Mouse (Mus musculus) hindbrain, embryonic 15.5 days (tissue): ENCODE results near the gene Ccnb1. TPM values are rescaled to one million over a fixed set of nuclear protein-coding genes. Genes with fewer than 3 reads are reported as not detected.
"Not testable (repeated sequence)": the region's sequence is repeated elsewhere in the genome, so short reads cannot be mapped to it uniquely, and the experiment has no call there.

Source experiments
- ATAC-seq: fragments of 200-750 bp; cut with Nextera tagmentation; 2 replicates; pipeline ENCODE4 v1.8.0; 2017; ENCODE audit warnings: low read depth, moderate number of reproducible peaks, moderate TSS enrichment; ENCODE audit not compliant: low FRiP score
- H3K27ac ChIP-seq: fragments of 300-500 bp; sonication (generic); replicated peaks from 2 replicates; pipeline ENCODE4 v1.5.1; 2015; ENCODE audit warnings: mild to moderate bottlenecking, inconsistent platforms
- H3K27me3 ChIP-seq: fragments of 300-500 bp; sonication (generic); 2 replicates; pipeline ENCODE4 v1.6.1; 2015; ENCODE audit warnings: control low read depth, inconsistent platforms
- H3K36me3 ChIP-seq: fragments of 300-500 bp; sonication (generic); 2 replicates; pipeline ENCODE4 v1.6.1; 2015; ENCODE audit warnings: control low read depth, inconsistent platforms
- H3K4me1 ChIP-seq: fragments of 300-500 bp; sonication (generic); replicated peaks from 2 replicates; pipeline ENCODE4 v1.6.1; 2015; ENCODE audit warnings: control low read depth, inconsistent platforms
- H3K4me2 ChIP-seq: fragments of 300-500 bp; sonication (generic); 2 replicates; pipeline ENCODE4 v1.6.1; 2015; ENCODE audit warnings: moderate library complexity, mild to moderate bottlenecking, inconsistent platforms
- H3K4me3 ChIP-seq: fragments of 300-500 bp; sonication (generic); 2 replicates; pipeline ENCODE4 v1.5.1; 2015; ENCODE audit warnings: mild to moderate bottlenecking, inconsistent platforms
- H3K9ac ChIP-seq: fragments of 300-500 bp; sonication (generic); 2 replicates; pipeline ENCODE4 v1.6.1; 2015; ENCODE audit warnings: inconsistent platforms
- H3K9me3 ChIP-seq: fragments of 300-500 bp; sonication (generic); 2 replicates; pipeline ENCODE4 v1.6.1; 2016; ENCODE audit warnings: control low read depth, inconsistent platforms
- WGBS: fragments of 180-500 bp; shearing (Covaris S2); methylation state at CpG from one replicate; pipeline ENCODE4 v1.1.7; 2015; 5-methylcytosine and 5-hydroxymethylcytosine counted together
- polyA plus RNA-seq: library from polyadenylated mRNA; unstranded; fragments of >200 nt; fragmentation: Nextera tagmentation; extraction: Ambion mirVana; gene quantifications from 2 replicates; pipeline ENCODE4 v1.2.1, GENCODE M21; 2015

Ccnb1 gene
- polyA plus RNA-seq, 1 experiment from 2014 or later, result 49.1 TPM

DNA sequence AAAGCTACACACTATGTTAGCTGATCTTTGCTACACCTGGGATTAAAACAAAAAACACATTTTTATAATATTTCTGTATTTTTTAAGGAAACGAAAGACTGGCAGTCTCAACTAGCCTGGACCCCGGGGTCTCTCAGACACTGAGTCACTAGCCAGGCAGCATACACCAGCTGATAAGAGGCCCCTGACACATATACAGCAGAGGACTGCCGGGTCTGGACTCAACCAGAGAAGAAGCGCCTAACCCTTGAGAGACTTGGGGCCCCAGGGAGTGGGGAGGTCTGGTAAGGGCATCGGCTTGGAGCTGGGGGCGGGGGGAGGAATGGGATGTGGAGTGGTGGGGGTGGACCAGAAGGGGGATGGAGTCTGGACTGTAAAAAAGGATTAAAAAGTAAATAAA is 33.4 kb downstream of the Ccnb1 start:
- no peaks in the 10 kb centered on the region for H3K27me3 ChIP-seq
- no peak overlapping the region for H3K9ac ChIP-seq
- no peak overlapping the region for H3K27ac ChIP-seq
- H3K36me3 ChIP-seq, result no peaks in the 10 kb centered on the region
- no peaks in the 10 kb centered on the region for H3K4me1 ChIP-seq
- H3K4me2 ChIP-seq, result no peak overlapping the region
- no peaks in the 10 kb centered on the region for H3K9me3 ChIP-seq
- no peak overlapping the region for H3K4me3 ChIP-seq
- ATAC-seq, result no peak
- 94% methylated on average over 6 of the region's 6 CpGs for WGBS

DNA sequence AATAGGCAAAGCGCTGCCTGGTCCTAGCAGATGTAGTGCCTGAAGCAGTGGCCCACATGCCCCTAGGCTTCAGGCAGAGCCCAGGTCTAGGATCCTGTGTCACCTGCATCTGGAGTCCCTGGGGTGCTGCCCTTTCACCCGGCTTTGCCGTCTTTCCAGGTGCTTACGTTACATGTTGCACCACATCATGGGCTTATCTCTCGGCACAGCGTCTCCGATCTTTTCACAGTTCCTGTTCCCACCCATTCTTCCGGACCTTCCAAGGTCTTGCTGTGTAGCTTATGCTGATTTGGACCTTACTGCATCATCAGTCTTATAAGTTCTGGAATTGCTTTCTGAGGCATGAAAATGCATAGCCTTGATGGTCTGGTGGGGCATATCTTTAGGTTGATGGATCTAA is 33.8 kb downstream of the Ccnb1 start:
- no peak overlapping the region for H3K4me2 ChIP-seq
- no peak overlapping the region for H3K27ac ChIP-seq
- no peaks in the 10 kb centered on the region for H3K36me3 ChIP-seq
- H3K9ac ChIP-seq, result no peak overlapping the region
- no peaks in the 10 kb centered on the region for H3K9me3 ChIP-seq
- 96% methylated on average over 8 of the region's 8 CpGs for WGBS
- no peaks in the 10 kb centered on the region for H3K4me1 ChIP-seq
- no peak overlapping the region for H3K4me3 ChIP-seq
- ATAC-seq, result no peak
- no peaks in the 10 kb centered on the region for H3K27me3 ChIP-seq

DNA sequence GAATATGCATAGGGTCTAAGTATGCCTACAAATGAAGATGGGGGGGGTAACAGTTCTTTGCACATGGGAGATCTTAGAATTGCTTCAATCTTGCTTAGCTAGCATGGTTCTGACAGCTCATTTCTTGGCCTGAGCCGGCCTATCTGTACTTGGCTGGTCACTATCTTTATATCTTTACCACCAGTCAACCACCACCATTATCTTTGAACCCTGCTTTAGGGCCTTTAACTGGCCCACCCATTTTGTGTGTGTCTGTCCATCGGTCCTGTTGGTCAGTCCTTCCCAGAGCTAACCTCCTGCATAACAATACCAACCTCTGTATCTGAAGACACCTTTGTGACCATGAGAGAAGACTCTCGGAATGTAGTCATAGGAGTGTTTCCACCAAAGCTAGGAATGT is 35.0 kb downstream of the Ccnb1 start:
- WGBS, result 87% methylated on average over 3 of the region's 3 CpGs
- ATAC-seq, result no peak
- no peaks in the 10 kb centered on the region for H3K36me3 ChIP-seq
- no peak overlapping the region for H3K27ac ChIP-seq
- H3K4me3 ChIP-seq, result no peak overlapping the region
- H3K4me2 ChIP-seq, result no peak overlapping the region
- no peak overlapping the region for H3K9ac ChIP-seq
- H3K9me3 ChIP-seq, result no peaks in the 10 kb centered on the region
- no peaks in the 10 kb centered on the region for H3K27me3 ChIP-seq
- H3K4me1 ChIP-seq, result no peaks in the 10 kb centered on the region

DNA sequence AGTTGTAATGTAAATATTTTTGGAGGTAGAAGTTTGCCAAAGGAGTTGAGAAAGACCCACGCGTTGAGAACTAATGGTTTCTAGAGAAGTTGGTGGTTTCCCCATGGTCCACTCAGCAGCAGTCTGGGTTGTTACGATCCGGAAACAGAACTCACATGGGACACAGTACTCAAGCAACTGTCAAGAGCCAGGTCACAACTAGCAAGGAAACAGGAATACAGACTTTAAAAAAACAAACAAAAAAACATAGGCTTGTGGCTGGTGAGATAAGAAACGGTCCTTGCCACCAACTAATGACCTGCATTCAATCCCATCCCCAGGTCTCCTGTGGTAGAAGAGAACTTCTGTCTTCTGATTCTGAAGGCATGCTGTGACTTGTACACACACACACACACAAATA is 35.6 kb downstream of the Ccnb1 start:
- no peaks in the 10 kb centered on the region for H3K9me3 ChIP-seq
- H3K9ac ChIP-seq, result no peak overlapping the region
- WGBS, result 81% methylated on average over 5 of the region's 5 CpGs
- no peaks in the 10 kb centered on the region for H3K27me3 ChIP-seq
- no peaks in the 10 kb centered on the region for H3K36me3 ChIP-seq
- no peaks in the 10 kb centered on the region for H3K4me1 ChIP-seq
- ATAC-seq, result no peak
- no peak overlapping the region for H3K27ac ChIP-seq
- H3K4me3 ChIP-seq, result no peak overlapping the region
- H3K4me2 ChIP-seq, result no peak overlapping the region

DNA sequence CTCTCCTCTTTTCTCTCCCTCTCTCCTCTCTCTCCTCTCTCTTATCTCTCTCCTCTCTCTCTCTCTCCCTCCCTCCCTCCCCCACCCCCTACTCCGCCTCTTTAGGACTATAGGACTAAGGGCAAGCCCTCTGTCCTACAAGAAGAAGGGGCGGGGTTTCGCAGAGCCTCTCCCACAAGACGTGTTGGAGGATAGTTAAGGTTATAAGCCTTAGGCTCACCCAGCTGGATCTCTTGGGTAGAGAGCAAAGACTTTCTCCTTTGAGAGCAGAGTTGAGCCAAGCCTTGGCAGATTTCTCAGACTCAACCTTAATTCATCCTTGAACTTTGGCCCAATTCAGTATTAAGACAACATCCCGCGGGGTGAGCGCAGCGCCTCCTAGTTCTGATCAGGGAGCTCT is 37.7 kb downstream of the Ccnb1 start:
- Histone ChIP-seq H3K27ac (no peak overlapping the region), H3K4me1 (peaks cover 5% of the 10 kb centered on the region), H3K9ac (no peak overlapping the region), H3K4me2 (no peak overlapping the region), H3K27me3 (no peaks in the 10 kb centered on the region), H3K9me3 (no peaks in the 10 kb centered on the region), H3K4me3 (no peak overlapping the region), H3K36me3 (no peaks in the 10 kb centered on the region)
- 45% methylated on average over 8 of the region's 8 CpGs for WGBS
- no peak for ATAC-seq

DNA sequence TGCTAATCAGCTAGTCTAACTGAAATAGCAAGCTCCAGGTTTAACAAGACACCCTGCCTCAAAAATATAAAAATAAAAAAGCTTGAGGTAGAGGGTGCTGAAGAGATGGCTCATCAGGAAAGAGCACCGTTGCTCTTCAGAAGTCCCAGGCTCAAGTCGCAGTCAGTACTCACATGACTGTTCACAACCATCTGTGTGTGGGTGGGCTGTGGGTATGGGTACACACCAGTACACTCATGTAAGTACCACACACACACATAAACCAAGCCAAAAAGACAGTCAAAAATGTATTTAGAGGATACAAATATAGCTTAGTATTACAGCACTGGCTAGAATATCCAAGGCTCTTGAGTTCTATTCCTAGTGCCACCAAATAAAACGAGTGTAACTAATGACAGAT is 40.3 kb downstream of the Ccnb1 start:
- Histone ChIP-seq H3K9ac (no peak overlapping the region), H3K27ac (no peak overlapping the region), H3K4me3 (no peak overlapping the region), H3K4me1 (peaks cover 14% of the 10 kb centered on the region), H3K9me3 (no peaks in the 10 kb centered on the region), H3K27me3 (no peaks in the 10 kb centered on the region), H3K36me3 (no peaks in the 10 kb centered on the region), H3K4me2 (no peak overlapping the region)
- WGBS, result 95% methylated on average over 3 of the region's 3 CpGs
- ATAC-seq, result no peak

DNA sequence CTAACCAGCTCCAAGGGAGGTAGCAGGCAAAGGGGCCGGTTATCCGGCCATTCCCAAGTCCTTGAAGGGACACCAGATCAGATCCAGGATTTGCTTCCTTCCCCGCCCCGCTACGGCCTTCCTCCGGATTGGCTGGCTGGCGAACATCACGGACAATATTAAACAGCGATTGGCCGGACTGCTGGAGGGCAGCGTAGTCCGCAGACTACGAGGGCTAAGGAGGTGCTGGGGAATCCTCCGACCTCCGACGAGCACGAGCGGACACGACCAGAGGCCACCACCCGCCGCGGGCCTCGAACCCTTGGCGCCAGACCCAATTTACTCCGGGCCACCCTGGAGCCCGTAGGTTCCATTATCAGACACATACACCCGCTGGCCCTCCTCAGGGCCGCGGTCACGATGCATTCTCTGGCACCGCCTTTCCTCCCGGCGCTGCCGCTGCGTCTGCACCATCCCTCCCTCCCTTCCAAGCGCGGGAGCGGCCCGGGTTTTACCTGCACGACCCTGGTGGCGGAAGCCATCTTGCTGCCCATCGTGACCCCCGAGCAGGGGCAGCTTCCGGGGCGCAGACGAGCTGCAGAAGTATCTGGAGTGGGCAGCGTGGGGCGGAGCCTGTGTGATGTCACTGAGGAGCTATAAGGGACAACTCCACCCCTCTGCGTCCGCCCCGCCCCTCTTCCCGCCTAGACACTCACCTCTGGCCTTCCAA is 42.2 kb downstream of the Ccnb1 start, which contains the start of gene Mrps36:
Mrps36 (minus strand) TSS at position 624 of the 709 bp plus-strand sequence.
- H3K4me2 ChIP-seq, result peak within 1 kb of the TSS; percentile 67
- H3K36me3 ChIP-seq, result no peaks in the 10 kb centered on the region
- H3K9ac ChIP-seq, result peak within 1 kb of the TSS; percentile 86
- no peaks in the 10 kb centered on the region for H3K9me3 ChIP-seq
- peaks cover 14% of the 10 kb centered on the region for H3K4me1 ChIP-seq
- ATAC-seq, result peak; percentile 97
- H3K4me3 ChIP-seq, result peak within 1 kb of the TSS; percentile 83
- peak within 1 kb of the TSS; percentile 99 for H3K27ac ChIP-seq
- under 1% methylated on average over 52 of the region's 52 CpGs for WGBS
- no peaks in the 10 kb centered on the region for H3K27me3 ChIP-seq

DNA sequence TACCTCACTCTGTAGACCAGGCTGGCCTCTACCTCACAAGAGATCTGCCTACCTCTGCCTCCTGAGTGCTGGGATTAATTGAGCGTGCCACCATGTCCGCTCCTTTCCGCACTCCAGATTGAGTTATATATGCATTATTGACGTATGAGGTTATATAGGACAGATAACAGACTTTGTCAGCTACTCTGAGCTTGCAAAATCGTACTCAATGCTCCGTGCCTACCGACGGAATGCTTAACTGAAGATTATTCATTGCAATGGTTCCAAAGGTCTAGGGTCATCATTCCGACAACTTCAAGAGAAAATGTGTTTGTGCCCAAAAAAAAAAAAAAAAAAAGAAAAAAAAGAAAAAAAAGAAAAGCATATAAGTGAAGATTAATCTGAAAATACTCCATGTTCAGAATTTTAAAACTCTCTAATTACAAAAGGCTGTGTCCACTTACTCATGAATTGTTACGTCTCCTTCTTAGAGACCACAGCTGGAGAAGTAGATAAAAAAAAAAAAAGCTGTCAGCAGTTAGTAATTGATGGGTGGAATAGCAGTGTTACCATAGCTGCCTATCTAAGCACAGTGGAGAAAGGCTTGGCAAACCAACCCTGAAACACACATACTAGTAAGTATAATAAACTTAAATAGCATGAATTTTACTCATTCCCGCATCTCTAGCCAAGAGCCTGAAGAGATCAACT is 42.9 kb downstream of the Ccnb1 start:
- Histone ChIP-seq H3K9ac (peak overlapping the region; percentile 86), H3K27ac (peak overlapping the region; percentile 99), H3K4me3 (peak overlapping the region; percentile 83), H3K4me1 (peaks cover 14% of the 10 kb centered on the region), H3K9me3 (no peaks in the 10 kb centered on the region), H3K36me3 (no peaks in the 10 kb centered on the region), H3K4me2 (peak overlapping the region; percentile 67), H3K27me3 (no peaks in the 10 kb centered on the region)
- peak; percentile 65 for ATAC-seq
- WGBS, result 58% methylated on average over 11 of the region's 11 CpGs

DNA sequence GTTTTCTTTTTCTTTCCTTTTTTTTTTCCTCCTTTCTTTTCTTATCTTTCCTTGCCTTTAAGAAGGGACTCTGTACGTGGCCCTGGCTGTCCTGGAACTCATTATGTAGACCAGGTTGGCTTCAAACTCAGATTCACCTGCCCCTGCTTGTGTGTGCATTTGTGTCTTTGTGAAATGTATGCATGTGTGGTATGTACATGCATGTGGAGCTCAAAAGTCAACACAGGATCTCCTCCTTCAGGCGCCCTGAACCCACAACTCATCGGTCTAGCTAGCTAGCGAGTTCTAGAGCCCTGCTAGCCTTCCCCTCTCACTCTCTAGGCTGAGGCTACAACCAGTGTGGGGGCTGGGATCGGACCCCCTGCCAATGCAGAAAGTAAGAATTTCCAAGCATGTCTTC is 43.5 kb downstream of the Ccnb1 start:
- H3K4me2 ChIP-seq, result peak overlapping the region; percentile 67; the same call in 1 of the 2 replicates
- 88% methylated on average over 5 of the region's 5 CpGs for WGBS
- H3K9ac ChIP-seq, result no peak overlapping the region
- no peaks in the 10 kb centered on the region for H3K27me3 ChIP-seq
- peaks cover 14% of the 10 kb centered on the region for H3K4me1 ChIP-seq
- H3K4me3 ChIP-seq, result no peak overlapping the region
- ATAC-seq, result no peak
- H3K36me3 ChIP-seq, result 0 out of 2 replicates have a peak, but pooled peaks cover 1% of the 10 kb centered on the region
- H3K9me3 ChIP-seq, result no peaks in the 10 kb centered on the region
- no peak overlapping the region for H3K27ac ChIP-seq

DNA sequence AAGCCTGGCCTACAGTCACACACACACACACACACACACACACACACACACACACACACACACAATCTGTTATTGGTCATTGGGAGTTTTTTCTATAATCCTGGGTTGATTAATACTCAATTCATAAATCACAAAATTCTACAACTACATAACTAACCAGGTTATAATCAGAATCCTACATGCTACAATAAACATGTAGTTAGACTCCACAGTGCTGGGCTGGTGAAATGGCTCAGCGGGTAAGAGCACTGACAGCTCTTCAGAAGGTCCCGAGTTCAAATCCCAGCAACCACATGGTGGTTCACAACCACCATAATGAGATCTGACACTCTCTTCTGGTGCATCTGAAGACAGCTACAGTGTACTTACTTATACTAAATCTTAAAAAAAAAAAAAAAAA is 53.6 kb downstream of the Ccnb1 start:
- H3K9ac ChIP-seq, result no peak overlapping the region
- H3K27me3 ChIP-seq, result no peaks in the 10 kb centered on the region
- peaks cover 18% of the 10 kb centered on the region for H3K4me1 ChIP-seq
- 94% methylated on average over 2 of the region's 2 CpGs for WGBS
- H3K4me2 ChIP-seq, result no peak overlapping the region
- no peak overlapping the region for H3K27ac ChIP-seq
- H3K9me3 ChIP-seq, result no peaks in the 10 kb centered on the region
- no peak overlapping the region for H3K4me3 ChIP-seq
- no peak for ATAC-seq
- H3K36me3 ChIP-seq, result peaks cover 23% of the 10 kb centered on the region

DNA sequence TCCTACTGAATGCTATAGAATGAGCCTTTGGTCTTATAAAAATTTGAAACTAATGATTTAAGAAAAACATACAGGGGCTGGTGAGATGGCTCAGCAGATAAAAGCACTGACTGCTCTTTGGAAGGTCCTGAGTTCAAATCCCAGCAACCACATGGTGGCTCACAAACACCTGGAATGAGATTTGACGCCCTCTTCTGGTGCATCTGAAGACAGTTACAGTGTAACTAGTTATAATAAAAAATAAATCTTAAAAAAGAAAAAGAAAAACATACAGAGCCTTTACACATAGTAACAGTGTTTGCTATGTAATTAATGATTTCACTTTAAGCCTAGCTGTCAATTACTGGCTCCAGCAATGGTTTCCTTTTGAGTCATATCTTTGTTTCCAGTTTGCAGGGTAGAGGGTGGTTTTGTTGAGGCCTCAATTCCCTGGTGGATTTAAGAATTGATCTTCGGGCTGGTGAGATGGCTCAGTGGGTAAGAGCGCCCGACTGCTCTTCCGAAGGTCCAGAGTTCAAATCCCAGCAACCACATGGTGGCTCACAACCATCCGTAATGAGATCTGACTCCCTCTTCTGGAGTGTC is 54.8 kb downstream of the Ccnb1 start:
- peaks cover 20% of the 10 kb centered on the region for H3K4me1 ChIP-seq
- not testable (repeated sequence) for H3K27me3 ChIP-seq, ATAC-seq, H3K9me3 ChIP-seq
- H3K36me3 ChIP-seq, result peaks cover 21% of the 10 kb centered on the region
- H3K27ac ChIP-seq, result peak overlapping the region; percentile 82
- WGBS, result 94% methylated on average over 6 of the region's 6 CpGs
- H3K9ac ChIP-seq, result 0 out of 2 replicates have a peak overlapping the region, but pooled peaks have one; percentile 19
- peak overlapping the region; percentile 95; the same call in 1 of the 2 replicates for H3K4me3 ChIP-seq
- H3K4me2 ChIP-seq, result peak overlapping the region; percentile 91

DNA sequence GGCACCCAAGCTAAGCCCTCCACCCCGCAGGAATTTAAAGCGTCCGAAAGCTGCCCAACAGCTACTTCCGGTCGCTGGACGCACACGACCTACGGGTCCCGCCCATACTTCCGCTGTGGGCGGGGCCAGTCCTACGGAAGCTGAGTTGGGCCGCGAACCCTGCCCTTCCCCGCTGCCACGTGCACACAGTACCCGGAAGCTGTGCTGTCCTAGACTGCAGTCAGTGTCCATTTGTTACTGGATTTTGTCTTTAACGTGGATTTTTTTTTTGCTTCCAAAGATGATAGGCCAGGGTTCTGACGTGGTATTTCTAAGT is 55.6 kb downstream of the Ccnb1 start, which contains the start of gene Cdk7:
Cdk7 (minus strand) TSS at position 79 of the 316 bp plus-strand sequence.
- H3K9ac ChIP-seq, result peak within 1 kb of the TSS; percentile 95
- under 1% methylated on average over 19 of the region's 19 CpGs for WGBS
- ATAC-seq, result peak; percentile 99
- peak within 1 kb of the TSS; percentile 90 for H3K27ac ChIP-seq
- H3K9me3 ChIP-seq, result no peaks in the 10 kb centered on the region
- H3K4me3 ChIP-seq, result peak within 1 kb of the TSS; percentile 95
- H3K4me1 ChIP-seq, result peaks cover 23% of the 10 kb centered on the region
- H3K27me3 ChIP-seq, result no peaks in the 10 kb centered on the region
- peak within 1 kb of the TSS; percentile 91 for H3K4me2 ChIP-seq
- peaks cover 17% of the 10 kb centered on the region for H3K36me3 ChIP-seq
